Mouse (Mus musculus) liver, adult 2 months (tissue): ENCODE results near the gene Ctso.

ENCODE experiments used
- CTCF ChIP-seq: fragments of 200-500 bp; IDR thresholded peaks from 2 replicates; pipeline ENCODE4 v1.5.1; 2011; ENCODE audit warnings: low read depth, low read length, control low read depth
- POLR2A ChIP-seq: fragments of 200-500 bp; IDR thresholded peaks from 2 replicates; pipeline ENCODE4 v1.6.1; 2011; ENCODE audit warnings: low read length, control low read depth; ENCODE audit not compliant: insufficient read depth; ENCODE audit errors: extremely low read depth

- no peak for TF ChIP-seq CTCF
- TF ChIP-seq POLR2A, result no peak
These were observed 48.5 kb upstream of the Ctso start for GRCm38 (mm10) chr3:81883916-81884315.
